Mouse (Mus musculus): Measurements from ENCODE around the gene Flnb. TPM values are rescaled to one million over a fixed set of nuclear protein-coding genes. Genes with fewer than 3 reads are reported as not detected.

Gene Flnb
- polyA plus RNA-seq, 1 experiment from 2014 or later: 16.0 TPM

DNA sequence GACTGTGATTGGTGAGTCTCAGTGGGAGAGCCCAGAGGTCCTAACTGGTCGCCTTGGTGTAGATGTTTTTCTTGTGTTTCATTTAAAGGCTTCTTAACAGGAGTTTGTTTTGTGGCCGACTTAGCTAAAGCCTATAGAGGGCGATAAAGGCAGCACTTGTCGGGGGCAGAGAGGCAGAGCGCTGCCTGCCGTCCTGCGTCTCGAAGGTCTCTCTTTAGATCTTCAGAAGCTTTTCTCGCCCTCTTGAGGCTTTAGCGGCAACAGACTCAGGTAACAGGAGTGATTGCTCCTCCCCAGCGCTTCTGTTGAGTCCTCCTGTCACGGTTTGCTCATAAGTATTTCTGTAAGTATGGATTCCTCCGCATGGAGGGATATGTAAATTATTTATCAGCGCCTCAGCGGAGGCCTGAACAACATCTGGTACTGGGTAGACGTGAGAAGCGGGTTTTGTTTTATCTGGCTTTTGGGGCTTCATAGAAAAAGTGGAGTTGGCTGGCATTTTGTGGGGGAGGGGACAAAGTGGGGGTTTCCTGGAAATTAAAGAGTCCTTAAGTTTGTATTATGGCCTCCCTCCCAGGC, 119.4 kb downstream of the Flnb start:
- peak; percentile 66; the same call in 1 of the 2 replicates for ATAC-seq (ENCODE audit: low read depth)
- Histone ChIP-seq H3K4me1 (replicated peaks; ENCODE audit: control insufficient read depth, insufficient read depth, low read length) (no peaks in the 10 kb centered on the region), H3K27ac (ENCODE audit: low read length) (no peak overlapping the region), H3K9ac (ENCODE audit: low read length) (no peak overlapping the region), H3K36me3 (ENCODE audit: control insufficient read depth, insufficient read depth, low read length) (no peaks in the 10 kb centered on the region; the same call in 1 of the 2 replicates), H3K4me3 (ENCODE audit: low read length) (no peak overlapping the region), H3K4me2 (ENCODE audit: low read depth, low read length) (no peak overlapping the region), H3K9me3 (ENCODE audit: control insufficient read depth, low read length) (no peaks in the 10 kb centered on the region), H3K27me3 (ENCODE audit: control insufficient read depth, insufficient read depth, low read depth, low read length) (no peaks in the 10 kb centered on the region)
- WGBS: 28% methylated on average over 17 of the region's 17 CpGs

DNA sequence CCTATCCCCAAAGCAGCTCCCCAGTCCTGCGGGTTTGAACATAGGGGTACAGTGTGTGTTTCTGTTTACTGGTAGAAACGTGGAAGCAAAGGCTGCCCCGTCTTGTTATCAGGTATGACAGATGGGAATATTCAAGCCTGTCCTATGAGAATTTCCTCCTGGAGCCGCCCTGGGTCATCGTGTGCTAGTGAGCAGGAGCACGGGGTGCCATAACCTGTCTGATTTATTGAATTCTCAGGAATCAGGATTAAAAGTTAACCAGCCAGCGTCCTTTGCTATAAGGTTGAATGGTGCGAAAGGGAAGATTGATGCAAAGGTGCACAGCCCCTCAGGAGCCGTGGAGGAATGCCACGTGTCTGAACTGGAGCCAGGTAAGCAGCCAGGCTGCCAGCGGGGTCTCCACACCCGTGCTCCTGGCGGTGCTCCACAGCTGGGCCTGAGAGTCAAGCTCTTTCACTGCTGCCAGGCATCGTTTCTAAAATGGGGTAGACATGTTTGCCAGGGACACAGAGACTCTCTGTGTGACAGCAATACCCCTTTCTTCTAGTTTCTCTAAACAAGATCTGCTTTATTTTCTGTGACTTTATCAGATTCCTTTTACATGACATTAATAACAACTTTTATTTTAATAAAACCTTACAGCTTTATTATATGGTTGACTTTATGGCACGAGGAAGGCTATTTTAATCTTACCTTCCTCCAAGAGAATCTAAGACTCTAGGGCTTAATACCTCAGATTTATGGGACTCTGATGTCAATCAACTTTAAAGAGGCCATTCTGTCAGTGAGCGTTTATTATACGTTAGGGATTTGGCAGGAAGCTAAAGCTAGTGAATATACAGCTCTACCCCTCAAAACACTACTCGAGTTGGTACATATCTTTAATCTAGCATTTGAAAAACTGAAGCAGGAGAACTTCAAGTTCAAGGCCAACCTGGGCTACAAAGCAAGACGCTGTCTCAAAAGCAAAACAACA, 121.3 kb downstream of the Flnb start:
- no peaks in the 10 kb centered on the region for H3K9me3 ChIP-seq (ENCODE audit: control insufficient read depth, low read length)
- no peaks in the 10 kb centered on the region for H3K27me3 ChIP-seq (ENCODE audit: control insufficient read depth, insufficient read depth, low read depth, low read length)
- no peak overlapping the region for H3K4me3 ChIP-seq (ENCODE audit: low read length)
- H3K36me3 ChIP-seq (ENCODE audit: control insufficient read depth, insufficient read depth, low read length): no peaks in the 10 kb centered on the region; the same call in 1 of the 2 replicates
- no peak overlapping the region for H3K9ac ChIP-seq (ENCODE audit: low read length)
- H3K27ac ChIP-seq (ENCODE audit: low read length): no peak overlapping the region
- H3K4me2 ChIP-seq (ENCODE audit: low read depth, low read length): no peak overlapping the region
- ATAC-seq (ENCODE audit: low read depth): no peak
- peaks cover 12% of the 10 kb centered on the region for H3K4me1 ChIP-seq (replicated peaks; ENCODE audit: control insufficient read depth, insufficient read depth, low read length)
- WGBS: 82% methylated on average over 19 of the region's 19 CpGs

DNA sequence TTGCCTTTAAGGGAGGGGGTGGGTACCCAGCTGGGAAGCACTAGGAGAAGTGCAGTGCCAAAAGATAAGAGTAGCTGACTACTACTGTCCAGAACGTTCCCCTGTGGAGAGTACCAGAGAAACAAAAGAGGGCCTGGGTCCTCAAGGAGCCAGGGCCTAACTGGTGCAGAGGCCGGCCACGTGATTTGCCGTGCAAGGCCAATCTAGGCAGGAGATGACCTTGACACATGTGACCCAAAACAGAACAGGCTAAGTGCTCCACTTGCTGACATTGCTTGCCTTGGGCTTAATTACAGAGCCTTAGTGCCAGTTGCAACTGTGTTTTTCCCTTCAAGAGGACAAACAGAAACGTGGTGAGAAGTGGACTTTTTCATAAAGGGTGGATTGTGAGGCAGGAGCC, 123.7 kb downstream of the Flnb start:
- Histone ChIP-seq H3K36me3 (ENCODE audit: control insufficient read depth, insufficient read depth, low read length) (no peaks in the 10 kb centered on the region; the same call in 1 of the 2 replicates), H3K4me1 (replicated peaks; ENCODE audit: control insufficient read depth, insufficient read depth, low read length) (peaks cover 16% of the 10 kb centered on the region)
- 64% methylated on average over 5 of the region's 5 CpGs for WGBS

DNA sequence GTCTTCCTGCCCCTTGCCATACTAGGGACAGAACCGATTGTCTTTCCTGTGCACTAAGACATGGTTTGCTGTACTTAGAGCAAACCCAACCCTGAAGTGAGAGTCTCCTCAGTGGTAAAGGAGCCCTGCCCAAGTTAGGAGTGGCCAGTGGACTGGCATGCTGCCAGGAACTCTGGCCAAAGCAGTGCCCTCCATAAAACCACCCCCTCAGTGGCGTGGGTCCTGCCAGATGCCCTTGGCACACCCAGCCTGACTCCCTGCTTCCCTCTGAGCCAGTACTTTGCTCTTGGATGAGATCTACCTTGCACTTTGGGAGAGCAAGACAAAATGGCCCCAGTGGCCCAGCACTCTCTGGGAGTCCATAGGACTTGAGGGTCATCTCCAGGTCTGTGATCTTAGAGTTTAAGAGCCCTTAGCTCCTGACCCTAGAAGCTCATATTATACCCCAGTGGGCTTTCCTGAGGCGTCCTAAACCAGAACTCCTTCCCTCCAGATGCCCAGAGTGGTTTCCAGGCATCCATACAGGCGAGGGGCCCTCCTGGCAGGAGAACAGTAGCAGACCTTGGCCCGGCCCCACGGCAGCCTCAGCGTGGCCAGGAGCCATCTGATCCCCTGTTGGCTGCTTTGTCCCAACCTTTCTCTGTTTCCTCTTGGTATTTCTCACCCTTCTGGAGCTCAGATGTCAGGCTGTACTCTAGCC, 125.5 kb downstream of the Flnb start:
- Histone ChIP-seq H3K4me3 (ENCODE audit: low read length) (no peak overlapping the region), H3K27ac (ENCODE audit: low read length) (peak overlapping the region; percentile 59), H3K9me3 (ENCODE audit: control insufficient read depth, low read length) (no peaks in the 10 kb centered on the region), H3K9ac (ENCODE audit: low read length) (no peak overlapping the region), H3K27me3 (ENCODE audit: control insufficient read depth, insufficient read depth, low read depth, low read length) (no peaks in the 10 kb centered on the region), H3K4me2 (ENCODE audit: low read depth, low read length) (no peak overlapping the region), H3K4me1 (replicated peaks; ENCODE audit: control insufficient read depth, insufficient read depth, low read length) (peaks cover 16% of the 10 kb centered on the region), H3K36me3 (ENCODE audit: control insufficient read depth, insufficient read depth, low read length) (peaks cover 2% of the 10 kb centered on the region; the same call in 1 of the 2 replicates)
- 49% methylated on average over 7 of the region's 7 CpGs for WGBS
- peak; percentile 75 for ATAC-seq (ENCODE audit: low read depth)

More for the DNA sequence above, 123.7 kb downstream of the Flnb start:
- H3K9me3 ChIP-seq (ENCODE audit: control insufficient read depth, low read length): no peaks in the 10 kb centered on the region
- no peak overlapping the region for H3K9ac ChIP-seq (ENCODE audit: low read length)
- no peak overlapping the region for H3K4me2 ChIP-seq (ENCODE audit: low read depth, low read length)
- no peak overlapping the region for H3K4me3 ChIP-seq (ENCODE audit: low read length)
- H3K27ac ChIP-seq (ENCODE audit: low read length): no peak overlapping the region
- no peaks in the 10 kb centered on the region for H3K27me3 ChIP-seq (ENCODE audit: control insufficient read depth, insufficient read depth, low read depth, low read length)
- no peak for ATAC-seq (ENCODE audit: low read depth)

DNA sequence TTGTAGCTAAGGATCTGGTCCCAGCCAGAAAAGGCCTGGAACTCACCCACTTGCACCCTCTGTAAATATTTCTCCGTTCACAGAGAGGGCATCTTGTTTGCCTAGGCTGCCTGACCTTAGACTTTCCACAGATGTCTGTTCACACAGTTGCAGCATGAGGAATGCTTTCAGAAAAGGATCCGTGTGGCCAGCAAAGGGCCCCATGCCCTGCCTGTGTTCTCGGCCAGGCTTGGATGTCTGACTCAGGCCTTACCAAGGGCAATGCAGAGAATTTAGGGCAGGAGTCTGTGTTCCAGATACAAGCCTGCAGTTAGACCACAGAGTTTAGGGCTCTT, 126.0 kb downstream of the Flnb start:
- peak; percentile 23; the same call in 1 of the 2 replicates for ATAC-seq (ENCODE audit: low read depth)
- WGBS: 57% methylated on average over 3 of the region's 3 CpGs
- Histone ChIP-seq H3K27ac (ENCODE audit: low read length) (peak overlapping the region; percentile 59), H3K4me1 (replicated peaks; ENCODE audit: control insufficient read depth, insufficient read depth, low read length) (peaks cover 16% of the 10 kb centered on the region), H3K9ac (ENCODE audit: low read length) (no peak overlapping the region), H3K36me3 (ENCODE audit: control insufficient read depth, insufficient read depth, low read length) (peaks cover 2% of the 10 kb centered on the region; the same call in 1 of the 2 replicates), H3K27me3 (ENCODE audit: control insufficient read depth, insufficient read depth, low read depth, low read length) (no peaks in the 10 kb centered on the region), H3K4me3 (ENCODE audit: low read length) (no peak overlapping the region), H3K9me3 (ENCODE audit: control insufficient read depth, low read length) (no peaks in the 10 kb centered on the region), H3K4me2 (ENCODE audit: low read depth, low read length) (no peak overlapping the region)

DNA sequence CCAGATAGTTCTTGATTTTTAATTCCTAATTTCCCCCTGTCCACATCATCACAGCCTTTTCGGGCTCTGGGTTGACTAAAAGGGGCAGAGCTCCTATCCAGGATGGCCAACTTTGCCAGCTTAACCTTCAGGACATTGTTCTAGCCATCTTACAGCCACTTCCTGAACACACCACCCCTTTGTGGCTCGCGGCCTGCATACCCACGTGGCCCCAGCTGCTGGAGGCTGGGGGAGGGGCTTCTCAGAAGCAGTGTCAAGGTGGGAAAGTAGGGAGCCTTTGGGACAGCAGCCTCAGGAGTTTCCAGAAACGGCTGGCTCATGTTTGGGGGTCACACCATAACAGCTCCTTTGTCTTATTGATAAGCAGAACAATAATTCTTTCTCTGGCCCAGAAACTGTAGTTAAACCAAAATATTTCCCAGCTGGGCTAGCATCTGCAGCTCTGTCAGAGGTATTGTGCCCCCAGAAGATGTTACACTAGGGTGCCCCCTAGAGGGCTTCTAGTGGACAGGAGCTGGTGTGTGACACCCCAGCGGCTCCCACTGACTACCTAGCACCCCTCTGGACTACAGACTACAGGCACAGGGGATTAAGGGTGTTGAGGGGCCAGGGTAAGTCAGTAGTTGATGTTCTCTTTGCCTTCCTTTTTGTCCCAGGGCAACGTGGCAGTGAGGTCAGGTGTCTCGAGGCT, 126.7 kb downstream of the Flnb start:
- H3K36me3 ChIP-seq (ENCODE audit: control insufficient read depth, insufficient read depth, low read length): peaks cover 2% of the 10 kb centered on the region; the same call in 1 of the 2 replicates

DNA sequence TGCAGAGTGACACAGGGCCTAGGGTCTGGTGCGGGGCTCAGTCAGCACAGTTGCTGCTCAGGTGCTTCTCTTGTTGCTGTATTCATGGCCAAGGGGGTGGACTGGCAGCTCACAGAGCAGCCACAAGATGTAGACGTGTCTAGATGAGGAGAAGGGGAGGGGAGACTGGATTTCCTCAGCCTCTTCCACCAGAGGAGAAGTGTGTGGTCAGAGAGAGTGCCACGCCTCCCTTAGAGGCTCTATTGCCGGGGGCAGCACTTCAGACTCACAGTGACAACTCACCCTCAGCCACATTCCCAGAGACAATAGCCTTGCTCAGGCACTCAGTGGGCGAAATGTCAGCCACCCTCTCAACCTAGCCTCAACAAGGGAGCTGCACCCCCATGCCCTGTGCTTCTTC, 127.5 kb downstream of the Flnb start:
- Histone ChIP-seq H3K36me3 (ENCODE audit: control insufficient read depth, insufficient read depth, low read length) (peaks cover 7% of the 10 kb centered on the region), H3K27ac (ENCODE audit: low read length) (no peak overlapping the region), H3K4me3 (ENCODE audit: low read length) (no peak overlapping the region), H3K9me3 (ENCODE audit: control insufficient read depth, low read length) (no peaks in the 10 kb centered on the region), H3K9ac (ENCODE audit: low read length) (no peak overlapping the region), H3K4me1 (replicated peaks; ENCODE audit: control insufficient read depth, insufficient read depth, low read length) (peaks cover 16% of the 10 kb centered on the region), H3K27me3 (ENCODE audit: control insufficient read depth, insufficient read depth, low read depth, low read length) (no peaks in the 10 kb centered on the region), H3K4me2 (ENCODE audit: low read depth, low read length) (no peak overlapping the region)
- peak; percentile 23 for ATAC-seq (ENCODE audit: low read depth)
- 66% methylated on average over 5 of the region's 5 CpGs for WGBS

More for the DNA sequence above, 126.7 kb downstream of the Flnb start:
- Histone ChIP-seq H3K4me2 (ENCODE audit: low read depth, low read length) (no peak overlapping the region), H3K27ac (ENCODE audit: low read length) (no peak overlapping the region), H3K4me3 (ENCODE audit: low read length) (no peak overlapping the region), H3K9ac (ENCODE audit: low read length) (no peak overlapping the region), H3K4me1 (replicated peaks; ENCODE audit: control insufficient read depth, insufficient read depth, low read length) (peaks cover 16% of the 10 kb centered on the region), H3K9me3 (ENCODE audit: control insufficient read depth, low read length) (no peaks in the 10 kb centered on the region), H3K27me3 (ENCODE audit: control insufficient read depth, insufficient read depth, low read depth, low read length) (no peaks in the 10 kb centered on the region)
- 45% methylated on average over 8 of the region's 8 CpGs for WGBS
- peak; percentile 32; the same call in 1 of the 2 replicates for ATAC-seq (ENCODE audit: low read depth)

DNA sequence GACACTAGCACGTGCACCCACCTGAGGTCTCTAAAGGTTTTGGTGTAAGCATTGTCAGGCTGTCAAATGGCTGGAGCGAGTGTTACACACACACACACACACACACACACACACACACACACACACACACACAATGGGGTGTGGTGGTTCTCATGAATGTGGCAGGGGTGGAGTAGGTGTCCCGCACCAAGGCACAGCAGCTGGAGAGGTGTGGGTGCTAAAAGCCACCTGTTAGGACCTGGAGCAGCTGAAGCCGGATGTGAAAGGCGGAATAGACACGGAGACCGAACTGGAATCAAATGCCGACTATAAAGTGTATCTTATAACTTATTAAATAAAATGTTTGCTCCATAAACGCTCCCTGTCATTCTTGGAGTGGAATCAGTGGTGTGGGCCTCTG, 133.5 kb downstream of the Flnb start:
- H3K9me3 ChIP-seq (ENCODE audit: control insufficient read depth, low read length): no peaks in the 10 kb centered on the region
- H3K27me3 ChIP-seq (ENCODE audit: control insufficient read depth, insufficient read depth, low read depth, low read length): no peaks in the 10 kb centered on the region
- peaks cover 8% of the 10 kb centered on the region for H3K4me1 ChIP-seq (replicated peaks; ENCODE audit: control insufficient read depth, insufficient read depth, low read length)
- peaks cover 14% of the 10 kb centered on the region for H3K36me3 ChIP-seq (ENCODE audit: control insufficient read depth, insufficient read depth, low read length)
- no peak for ATAC-seq (ENCODE audit: low read depth)
- no peak overlapping the region for H3K4me2 ChIP-seq (ENCODE audit: low read depth, low read length)
- no peak overlapping the region for H3K27ac ChIP-seq (ENCODE audit: low read length)
- H3K9ac ChIP-seq (ENCODE audit: low read length): no peak overlapping the region
- no peak overlapping the region for H3K4me3 ChIP-seq (ENCODE audit: low read length)
- 76% methylated on average over 9 of the region's 9 CpGs for WGBS

Measured in lung, embryonic 16.5 days (tissue).